Comparison of ENCODE assay signal across 8 mouse cellular contexts in the genomic region with DNA sequence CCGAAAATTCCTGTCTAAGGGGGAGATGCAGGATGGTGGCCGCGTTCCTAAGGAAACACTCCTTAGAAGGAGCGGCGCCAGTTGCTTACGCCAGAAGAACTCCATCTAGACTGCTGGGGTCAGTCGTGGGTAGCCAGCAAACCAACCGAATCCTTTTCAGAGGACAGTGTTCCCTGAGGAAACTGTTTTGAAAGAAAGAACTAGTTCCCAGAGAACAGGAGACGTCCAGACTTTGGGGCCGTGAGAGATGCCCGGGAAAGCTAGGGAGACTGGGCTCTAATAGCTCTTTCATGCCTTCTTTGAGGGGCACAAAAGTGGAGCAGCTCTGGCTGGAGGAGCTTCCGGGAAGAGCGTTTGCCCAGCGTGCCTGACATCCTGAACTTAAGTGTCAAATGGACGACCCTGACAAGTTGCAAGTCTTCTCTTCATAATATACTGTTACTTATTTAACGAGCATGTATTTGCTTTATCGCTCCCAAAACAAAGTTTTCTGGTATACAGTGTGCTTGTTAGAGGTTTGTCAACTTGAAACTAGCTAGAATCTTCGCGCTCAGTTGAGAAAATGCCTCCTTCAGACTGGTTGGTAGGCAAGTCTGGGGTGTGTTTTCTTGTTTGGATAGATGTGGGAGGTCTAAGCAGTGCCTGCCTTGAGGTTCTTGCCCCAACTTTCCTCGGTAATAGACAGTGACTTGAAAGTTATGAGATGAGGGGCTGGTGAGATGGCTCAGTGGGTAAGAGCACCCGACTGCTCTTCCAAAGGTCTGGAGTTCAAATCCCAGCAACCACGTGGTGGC. TPM values are rescaled to one million over a fixed set of nuclear protein-coding genes. Genes with fewer than 3 reads are reported as not detected.
DNase-seq lines count a peak whose midpoint lies in the region; ATAC-seq and TF ChIP-seq lines count a peak whose summit lies in the region.

No protein-coding gene starts in this region.

- H3K36me3 ChIP-seq in kidney, postnatal 0 days (ENCODE audit: insufficient read depth, low read length) = peaks cover 17% of the 10 kb centered on the region; the same call in 1 of the 2 replicates
- peaks cover 0 to 5% of the 10 kb centered on the region in 2 experiments; a peak in 2 of 4 replicates for H3K36me3 ChIP-seq in MEL (ENCODE audit: control insufficient read depth in 1 of 2, insufficient read depth in 2 of 2, low read length in 2 of 2)
- peaks cover 25% of the 10 kb centered on the region for H3K36me3 ChIP-seq in embryonic facial prominence, embryonic 13.5 days
- 0 out of 2 replicates have a peak, but pooled peaks cover 5% of the 10 kb centered on the region for H3K36me3 ChIP-seq in intestine, embryonic 16.5 days (ENCODE audit: control insufficient read depth, insufficient read depth, low read length)
- H3K36me3 ChIP-seq in midbrain, embryonic 12.5 days = peaks cover 21% of the 10 kb centered on the region

- H3K9ac ChIP-seq in kidney, postnatal 0 days (ENCODE audit: low read depth, low read length) = peak overlapping the region; percentile 67
- peak overlapping the region; percentile 84 for H3K9ac ChIP-seq in MEL (ENCODE audit: control insufficient read depth, low read depth, low read length, poor library complexity, severe bottlenecking)
- peak overlapping the region; percentile 73 for H3K9ac ChIP-seq in embryonic facial prominence, embryonic 13.5 days
- peak overlapping the region; percentile 78 for H3K9ac ChIP-seq in intestine, embryonic 16.5 days (ENCODE audit: low read depth, low read length)
- peak overlapping the region; percentile 72 for H3K9ac ChIP-seq in midbrain, embryonic 12.5 days (replicated peaks)

- H3K4me3 ChIP-seq in kidney, postnatal 0 days (replicated peaks; ENCODE audit: low read depth, low read length) = peak overlapping the region; percentile 63
- H3K4me3 ChIP-seq in MEL (ENCODE audit: control insufficient read depth in 1 of 2, insufficient read depth in 1 of 2, low read depth in 2 of 2, low read length in 2 of 2) = peak overlapping the region; percentile 56 to 76
- H3K4me3 ChIP-seq in embryonic facial prominence, embryonic 13.5 days = peak overlapping the region; percentile 57
- H3K4me3 ChIP-seq in intestine, embryonic 16.5 days (ENCODE audit: low read length) = peak overlapping the region; percentile 71
- peak overlapping the region; percentile 62 for H3K4me3 ChIP-seq in midbrain, embryonic 12.5 days

- peaks cover 7% of the 10 kb centered on the region; the same call in 1 of the 2 replicates for H3K4me1 ChIP-seq in kidney, postnatal 0 days (replicated peaks; ENCODE audit: insufficient read depth, low read length)
- H3K4me1 ChIP-seq in MEL (ENCODE audit: control insufficient read depth in 1 of 2, insufficient read depth in 2 of 2, low read length in 2 of 2) = peaks cover 0 to 15% of the 10 kb centered on the region in 2 experiments; a peak in 2 of 4 replicates
- peaks cover 15% of the 10 kb centered on the region for H3K4me1 ChIP-seq in embryonic facial prominence, embryonic 13.5 days
- H3K4me1 ChIP-seq in intestine, embryonic 16.5 days (ENCODE audit: control insufficient read depth, insufficient read depth, low read length) = peaks cover 24% of the 10 kb centered on the region
- H3K4me1 ChIP-seq in midbrain, embryonic 12.5 days = peaks cover 20% of the 10 kb centered on the region

- peak overlapping the region; percentile 77 for H3K4me2 ChIP-seq in kidney, postnatal 0 days (ENCODE audit: low read length)
- peak overlapping the region; percentile 69 for H3K4me2 ChIP-seq in embryonic facial prominence, embryonic 13.5 days
- H3K4me2 ChIP-seq in intestine, embryonic 16.5 days (ENCODE audit: low read depth, low read length) = peak overlapping the region; percentile 70
- peak overlapping the region; percentile 92 for H3K4me2 ChIP-seq in midbrain, embryonic 12.5 days (replicated peaks)

- TF ChIP-seq POLR2A in MEL (IDR thresholded peaks at IDR 0.05; ENCODE audit: control insufficient read depth in 1 of 2, insufficient read depth in 1 of 2, low read depth in 1 of 2, low read length in 2 of 2, poor library complexity in 1 of 2) = no peak

- peak; percentile 65 for ATAC-seq in kidney, postnatal 0 days (replicated peaks; ENCODE audit: low FRiP score, low read depth)
- peak; percentile 54 for ATAC-seq in embryonic facial prominence, embryonic 13.5 days (ENCODE audit: insufficient number of reproducible peaks, insufficient read depth, low FRiP score, low TSS enrichment, low read depth)
- ATAC-seq in intestine, embryonic 16.5 days = peak; percentile 68
- ATAC-seq in midbrain, embryonic 12.5 days (ENCODE audit: low FRiP score, low read depth) = no peak

- no peak for TF ChIP-seq EP300 in MEL (IDR thresholded peaks at IDR 0.05; ENCODE audit: low read depth in 1 of 2, low read length in 2 of 2)

- no peaks in the 10 kb centered on the region for H3K27me3 ChIP-seq in kidney, postnatal 0 days (ENCODE audit: insufficient read depth, low read length)
- H3K27me3 ChIP-seq in MEL (ENCODE audit: control insufficient read depth in 1 of 2, insufficient read depth in 2 of 2, low read length in 2 of 2) = no peaks in the 10 kb centered on the region
- no peaks in the 10 kb centered on the region for H3K27me3 ChIP-seq in embryonic facial prominence, embryonic 13.5 days
- no peaks in the 10 kb centered on the region for H3K27me3 ChIP-seq in intestine, embryonic 16.5 days (replicated peaks; ENCODE audit: control insufficient read depth, insufficient read depth, low read length)
- H3K27me3 ChIP-seq in midbrain, embryonic 12.5 days = peaks cover 5% of the 10 kb centered on the region

- under 1% methylated on average over 21 of the region's 22 CpGs for WGBS in kidney, postnatal 0 days
- WGBS in embryonic facial prominence, embryonic 13.5 days = 4% methylated on average over 22 of the region's 22 CpGs
- WGBS in intestine, embryonic 16.5 days = 2% methylated on average over 22 of the region's 22 CpGs
- WGBS in midbrain, embryonic 12.5 days = 5% methylated on average over 22 of the region's 22 CpGs

- no peak for TF ChIP-seq RAD21 in MEL (IDR thresholded peaks at IDR 0.05; ENCODE audit: low read depth, low read length)

- DNase-seq in kidney, postnatal 0 days (ENCODE audit: low spot score) = peak; percentile 96
- no peak for DNase-seq in kidney, adult 8-10 months
- DNase-seq in MEL (ENCODE audit: low read depth, low spot score) = peak; percentile 79
- DNase-seq in natural killer cell, adult 2 months (ENCODE audit: low spot score in 2 of 2) = no peak
- no peak for DNase-seq in thymus, postnatal 10 days (ENCODE audit: low spot score in 2 of 2)

- TF ChIP-seq CTCF in kidney, postnatal 0 days (IDR thresholded peaks at IDR 0.05; ENCODE audit: low read depth) = peak; percentile 27; the same call in 1 of the 2 replicates
- no peak for TF ChIP-seq CTCF in MEL (IDR thresholded peaks at IDR 0.05 in 2 of 3, conservative IDR thresholded peaks at IDR 0.05 in 1 of 3; ENCODE audit: control insufficient read depth in 1 of 3, insufficient read depth in 1 of 3, low read depth in 2 of 3, low read length in 3 of 3, poor library complexity in 1 of 3, severe bottlenecking in 1 of 3)

- peaks cover 4% of the 10 kb centered on the region; the same call in 1 of the 2 replicates for H3K79me2 ChIP-seq in MEL (ENCODE audit: control insufficient read depth, insufficient read depth, low read length, poor library complexity)

- peak overlapping the region; percentile 98 for H3K27ac ChIP-seq in kidney, postnatal 0 days
- peak overlapping the region; percentile 95 for H3K27ac ChIP-seq in MEL (ENCODE audit: control insufficient read depth, low read depth, low read length)
- peak overlapping the region; percentile 97 for H3K27ac ChIP-seq in embryonic facial prominence, embryonic 13.5 days
- H3K27ac ChIP-seq in intestine, embryonic 16.5 days (ENCODE audit: low read length) = peak overlapping the region; percentile 96
- H3K27ac ChIP-seq in midbrain, embryonic 12.5 days (replicated peaks) = peak overlapping the region; percentile 96

- H3K9me3 ChIP-seq in kidney, postnatal 0 days (replicated peaks; ENCODE audit: low read length) = no peaks in the 10 kb centered on the region
- no peaks in the 10 kb centered on the region for H3K9me3 ChIP-seq in MEL (replicated peaks; ENCODE audit: insufficient read depth, low read length)
- no peaks in the 10 kb centered on the region for H3K9me3 ChIP-seq in embryonic facial prominence, embryonic 13.5 days
- no peaks in the 10 kb centered on the region for H3K9me3 ChIP-seq in intestine, embryonic 16.5 days (ENCODE audit: control insufficient read depth, low read length)
- no peaks in the 10 kb centered on the region for H3K9me3 ChIP-seq in midbrain, embryonic 12.5 days

RNA-seq across cellular contexts. Expression of gene Mcrs1, which starts 0.8 kb away (rescaled TPM):
- polyA plus RNA-seq in kidney, postnatal 0 days (2015; fragmentation: Nextera tagmentation; extraction: Ambion mirVana) = 135 and 138 TPM in 2 replicates
- 113 and 131 TPM in 2 replicates for total RNA-seq in MEL (2012; rRNA removed)
- polyA plus RNA-seq in MEL (2012; ENCODE audit: insufficient read depth in 1 of 2, insufficient read length in 2 of 2, low read depth in 1 of 2, low replicate concordance in 2 of 2, missing spikeins in 1 of 2) = 100 to 1,000 TPM in 1 of 2 experiments, not detected in 1; 124 TPM
- 131 and 146 TPM in 2 replicates for polyA plus RNA-seq in embryonic facial prominence, embryonic 13.5 days (2015; fragmentation: Nextera tagmentation; extraction: Ambion mirVana)
- polyA plus RNA-seq in intestine, embryonic 16.5 days (2015; fragmentation: Nextera tagmentation; extraction: Ambion mirVana) = 124 and 128 TPM in 2 replicates
- polyA plus RNA-seq in midbrain, embryonic 12.5 days (2016; fragmentation: Nextera tagmentation; extraction: Ambion mirVana) = 196 and 202 TPM in 2 replicates

RNA-seq across cellular contexts. Expression of gene Kcnh3, which starts 27.9 kb away (rescaled TPM):
- 0.32 and 0.55 TPM in 2 replicates for polyA plus RNA-seq in kidney, postnatal 0 days (2015; fragmentation: Nextera tagmentation; extraction: Ambion mirVana)
- 0.15 and 0.16 TPM in 2 replicates for total RNA-seq in MEL (2012; rRNA removed)
- polyA plus RNA-seq in MEL (2012; ENCODE audit: insufficient read depth in 1 of 2, insufficient read length in 2 of 2, low read depth in 1 of 2, low replicate concordance in 2 of 2, missing spikeins in 1 of 2) = 1 to 10 TPM in 1 of 2 experiments, not detected in 1; 1.3 TPM
- polyA plus RNA-seq in embryonic facial prominence, embryonic 13.5 days (2015; fragmentation: Nextera tagmentation; extraction: Ambion mirVana) = 1.4 and 2.0 TPM in 2 replicates
- polyA plus RNA-seq in intestine, embryonic 16.5 days (2015; fragmentation: Nextera tagmentation; extraction: Ambion mirVana) = 0.39 and 0.56 TPM in 2 replicates
- 0.16 and 0.23 TPM in 2 replicates for polyA plus RNA-seq in midbrain, embryonic 12.5 days (2016; fragmentation: Nextera tagmentation; extraction: Ambion mirVana)

RNA-seq across cellular contexts. Expression of gene Prpf40b, which starts 42.3 kb away (rescaled TPM):
- polyA plus RNA-seq in kidney, postnatal 0 days (2015; fragmentation: Nextera tagmentation; extraction: Ambion mirVana) = 38.3 and 42.7 TPM in 2 replicates
- total RNA-seq in MEL (2012; rRNA removed) = 21.6 and 24.7 TPM in 2 replicates
- polyA plus RNA-seq in MEL (2012; ENCODE audit: insufficient read depth in 1 of 2, insufficient read length in 2 of 2, low read depth in 1 of 2, low replicate concordance in 2 of 2, missing spikeins in 1 of 2) = 10 to 100 TPM in 1 of 2 experiments, not detected in 1; 46.4 TPM
- polyA plus RNA-seq in embryonic facial prominence, embryonic 13.5 days (2015; fragmentation: Nextera tagmentation; extraction: Ambion mirVana) = 82.4 and 83.6 TPM in 2 replicates
- polyA plus RNA-seq in intestine, embryonic 16.5 days (2015; fragmentation: Nextera tagmentation; extraction: Ambion mirVana) = 29.8 and 34.8 TPM in 2 replicates
- 75.9 and 78.1 TPM in 2 replicates for polyA plus RNA-seq in midbrain, embryonic 12.5 days (2016; fragmentation: Nextera tagmentation; extraction: Ambion mirVana)

RNA-seq across cellular contexts. Expression of gene Fam186b, which starts 43.1 kb away (rescaled TPM):
- polyA plus RNA-seq in kidney, postnatal 0 days (2015; fragmentation: Nextera tagmentation; extraction: Ambion mirVana) = 0.22 and 0.47 TPM in 2 replicates
- not detected in 2 replicates for total RNA-seq in MEL (2012; rRNA removed)
- under 1 TPM in 1 of 2 experiments, not detected in 1; 0.11 TPM for polyA plus RNA-seq in MEL (2012; ENCODE audit: insufficient read depth in 1 of 2, insufficient read length in 2 of 2, low read depth in 1 of 2, low replicate concordance in 2 of 2, missing spikeins in 1 of 2)
- 0.12 and 0.42 TPM in 2 replicates for polyA plus RNA-seq in embryonic facial prominence, embryonic 13.5 days (2015; fragmentation: Nextera tagmentation; extraction: Ambion mirVana)
- polyA plus RNA-seq in intestine, embryonic 16.5 days (2015; fragmentation: Nextera tagmentation; extraction: Ambion mirVana) = 0.24 TPM in 1 of 2 replicates, not detected in the other
- polyA plus RNA-seq in midbrain, embryonic 12.5 days (2016; fragmentation: Nextera tagmentation; extraction: Ambion mirVana) = 0.22 and 0.26 TPM in 2 replicates

Comparison
In these comparisons a context has a peak if more than half of its experiments do, and no peak if none do; other contexts are left out.
1. DNase-seq: peak in kidney, postnatal 0 days (single experiment) and MEL (single experiment); none in kidney, adult 8-10 months (0 of 2), natural killer cell, adult 2 months (0 of 2) and thymus, postnatal 10 days (0 of 2).
2. Peak in every context shown above with its lines, with median percentiles within 50 percentile points of each other: H3K27ac ChIP-seq, H3K4me2 ChIP-seq, H3K4me3 ChIP-seq and H3K9ac ChIP-seq.